Mouse (Mus musculus) liver, embryonic 14.5 days (tissue): ENCODE data around the gene Atp6ap1. TPM values are rescaled to one million over a fixed set of nuclear protein-coding genes. Genes with fewer than 3 reads are reported as not detected.

Experiments
- ATAC-seq: fragments of 200-750 bp; cut with Nextera tagmentation; 2 replicates; pipeline ENCODE4 v1.8.0; 2017; ENCODE audit warnings: moderate number of reproducible peaks, mild to moderate bottlenecking, moderate library complexity; ENCODE audit not compliant: insufficient read depth
- DNase-seq, 3 experiments: peaks; one replicate each; pipeline ENCODE4 v3.0.0-alpha.2; 2012 to 2013; ENCODE audit warnings: low read depth in 3 of 3, low spot score in 3 of 3
- H3K27ac ChIP-seq: fragments of 300-500 bp; sonication (generic); 2 replicates; pipeline ENCODE4 v1.5.1; 2014; ENCODE audit warnings: moderate library complexity, mild to moderate bottlenecking, control low read depth, inconsistent platforms
- H3K27me3 ChIP-seq: fragments of 300-500 bp; sonication (generic); 2 replicates; pipeline ENCODE4 v1.6.1; 2014; ENCODE audit warnings: mild to moderate bottlenecking, low read length, moderate library complexity; ENCODE audit not compliant: control insufficient read depth, insufficient read depth
- H3K36me3 ChIP-seq: fragments of 300-500 bp; sonication (generic); replicated peaks from 2 replicates; pipeline ENCODE4 v1.6.1; 2014; ENCODE audit warnings: low read depth; ENCODE audit not compliant: control insufficient read depth, insufficient read depth
- H3K4me1 ChIP-seq, 2 experiments: fragments of 200-500 bp in 1 of 2; fragments of 300-500 bp in 1 of 2; sonication (generic) in 1 of 2; replicated peaks; 2 replicates each; pipeline ENCODE4 v1.6.1; 2012 to 2014; ENCODE audit warnings: antibody characterized with exemption in 1 of 2, inconsistent platforms in 1 of 2, low read length in 1 of 2; ENCODE audit not compliant: control insufficient read depth in 2 of 2, insufficient read depth in 2 of 2
- H3K4me2 ChIP-seq: fragments of 300-500 bp; sonication (generic); 2 replicates; pipeline ENCODE4 v1.6.1; 2014; ENCODE audit warnings: low read depth, mild to moderate bottlenecking, control low read depth, moderate library complexity
- H3K4me3 ChIP-seq, 2 experiments: fragments of 200-500 bp in 1 of 2; fragments of 300-500 bp in 1 of 2; sonication (generic) in 1 of 2; 2 replicates each; pipeline ENCODE4 v1.5.1; 2012 to 2014; ENCODE audit warnings: low read depth in 2 of 2, low read length in 2 of 2, mild to moderate bottlenecking in 2 of 2, control low read depth in 1 of 2, inconsistent platforms in 1 of 2, moderate library complexity in 1 of 2; ENCODE audit not compliant: insufficient read depth in 1 of 2
- H3K9ac ChIP-seq: fragments of 300-500 bp; sonication (generic); replicated peaks from 2 replicates; pipeline ENCODE4 v1.6.1; 2014; ENCODE audit warnings: mild to moderate bottlenecking, control low read depth, moderate library complexity
- H3K9me3 ChIP-seq: fragments of 300-500 bp; sonication (generic); 2 replicates; pipeline ENCODE4 v1.6.1; 2016; ENCODE audit warnings: low read length, mixed read lengths; ENCODE audit not compliant: control insufficient read depth
- CTCF ChIP-seq: IDR thresholded peaks from 2 replicates; pipeline ENCODE4 v1.5.1; 2016; ENCODE audit warnings: antibody characterized with exemption, low read depth, control low read depth
- EP300 ChIP-seq: IDR thresholded peaks from 2 replicates; pipeline ENCODE4 v1.6.1; 2016; ENCODE audit warnings: antibody characterized with exemption, low read depth
- WGBS: fragments of 180-500 bp; shearing (Covaris S2); extraction: QIAGEN DNeasy Blood & Tissue Kit; methylation state at CpG from one replicate; pipeline ENCODE4 v1.1.7; 2014; ENCODE audit not compliant: insufficient replicate concordance; 5-methylcytosine and 5-hydroxymethylcytosine counted together
- polyA plus RNA-seq, 2 experiments: library from polyadenylated mRNA; depleted of rRNA in 1 of 2; stranded (reverse) in 1 of 2; unstranded in 1 of 2; fragments of >200 nt; fragmentation: Nextera tagmentation in 1 of 2; extraction: Ambion mirVana in 1 of 2; gene quantifications; 2 replicates each; pipeline versions ENCODE4 v1.2.1 to v1.2.3; 2012 to 2014

The Atp6ap1 gene
- 64.7 and 69.6 TPM in 2 replicates for polyA plus RNA-seq (2012; rRNA removed)
- polyA plus RNA-seq (2014; fragmentation: Nextera tagmentation; extraction: Ambion mirVana) = 54.1 and 60.6 TPM in 2 replicates

GRCm38 (mm10) chrX:74296538-74297448 lies at the start of gene Atp6ap1:
TSS of gene Atp6ap1 (plus strand) at chrX:74297097.
- no peaks in the 10 kb centered on the region for H3K27me3 ChIP-seq
- H3K9me3 ChIP-seq = no peaks in the 10 kb centered on the region
- peaks cover 0 to 13% of the 10 kb centered on the region in 2 experiments; a peak in 2 of 4 replicates for H3K4me1 ChIP-seq
- TF ChIP-seq CTCF = no peak
- no peak for TF ChIP-seq EP300
- peak within 1 kb of the TSS; percentile 82 for H3K4me2 ChIP-seq
- peak; percentile 90 for DNase-seq
- H3K36me3 ChIP-seq = peaks cover 9% of the 10 kb centered on the region
- peak; percentile 94 for ATAC-seq
- H3K9ac ChIP-seq = peak within 1 kb of the TSS; percentile 85
- H3K4me3 ChIP-seq = peak within 1 kb of the TSS; percentile 75 to 78
- WGBS = 7% methylated on average over 37 of the region's 37 CpGs
- H3K27ac ChIP-seq = peak within 1 kb of the TSS; percentile 70

DNA sequence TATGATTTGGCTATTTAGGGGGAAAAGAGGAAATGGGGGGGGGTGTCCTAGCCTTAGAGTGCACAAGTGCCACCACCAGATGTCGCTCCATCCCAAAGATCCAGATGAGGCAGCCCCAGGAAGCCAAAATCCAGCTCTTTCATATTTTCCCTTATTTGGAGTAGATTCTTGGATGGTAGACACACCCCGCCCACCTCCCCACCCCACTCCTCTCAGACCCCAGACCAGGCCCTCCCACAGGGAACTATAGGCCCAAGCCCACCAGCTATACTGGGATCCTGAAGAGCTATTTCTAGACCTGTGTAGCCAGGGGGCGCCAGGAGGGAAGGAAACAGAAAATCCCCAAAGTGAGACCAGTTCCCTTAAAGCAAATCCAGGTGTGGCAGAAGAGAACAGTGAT lies 48.2 kb upstream of the Atp6ap1 start:
- Histone ChIP-seq H3K27ac (no peak overlapping the region), H3K4me2 (no peak overlapping the region; the same call in 1 of the 2 replicates), H3K9ac (no peak overlapping the region), H3K4me1 (peaks cover 7 to 14% of the 10 kb centered on the region in 2 experiments), H3K36me3 (no peaks in the 10 kb centered on the region), H3K27me3 (no peaks in the 10 kb centered on the region; the same call in 1 of the 2 replicates), H3K4me3 (0 out of 4 replicates have a peak overlapping the region, but pooled peaks of 1 of the 2 experiments have one; percentile 59), H3K9me3 (no peaks in the 10 kb centered on the region)
- ATAC-seq (no peak), DNase-seq (peak in 1 of 3 experiments; percentile 36)
- TF ChIP-seq CTCF (peak; percentile 70), EP300 (no peak)
- 6% methylated on average over 3 of the region's 3 CpGs for WGBS

- WGBS = 16% methylated on average over 38 of the region's 38 CpGs
- H3K9me3 ChIP-seq = no peaks in the 10 kb centered on the region
- TF ChIP-seq CTCF (peak; percentile 36), EP300 (no peak)
- H3K4me1 ChIP-seq = peaks cover 0 to 5% of the 10 kb centered on the region in 2 experiments; a peak in 3 of 4 replicates
- H3K36me3 ChIP-seq = no peaks in the 10 kb centered on the region
- H3K9ac ChIP-seq = peak within 1 kb of the TSS; percentile 12; the same call in 1 of the 2 replicates
- ATAC-seq (no peak), DNase-seq (no peak)
- H3K27me3 ChIP-seq = no peaks in the 10 kb centered on the region; the same call in 1 of the 2 replicates
- peak within 1 kb of the TSS; percentile 52 for H3K4me2 ChIP-seq
- no peak within 1 kb of the TSS for H3K27ac ChIP-seq
- H3K4me3 ChIP-seq = peak within 1 kb of the TSS; percentile 44 to 59
These were observed 47.3 kb upstream of the Atp6ap1 start, which contains the start of gene Flna for GRCm38 (mm10) chrX:74249615-74250014. TSS of gene Flna (minus strand) at chrX:74249820.

GRCm38 (mm10) chrX:74254153-74254887 lies 42.6 kb upstream of the Atp6ap1 start, which contains the start of gene Emd:
TSS of gene Emd (plus strand) at chrX:74254687.
- H3K9ac ChIP-seq = peak within 1 kb of the TSS; percentile 78
- no peaks in the 10 kb centered on the region; the same call in 1 of the 2 replicates for H3K36me3 ChIP-seq
- peaks cover 0 to 5% of the 10 kb centered on the region in 2 experiments; a peak in 2 of 4 replicates for H3K4me1 ChIP-seq
- peak within 1 kb of the TSS; percentile 82 for H3K27ac ChIP-seq
- no peaks in the 10 kb centered on the region; the same call in 1 of the 2 replicates for H3K27me3 ChIP-seq
- H3K4me2 ChIP-seq = peak within 1 kb of the TSS; percentile 57
- no peaks in the 10 kb centered on the region for H3K9me3 ChIP-seq
- ATAC-seq (peak; percentile 98), DNase-seq (peak; percentile 84 to 89 (median 86))
- peak within 1 kb of the TSS; percentile 74 for H3K4me3 ChIP-seq
- TF ChIP-seq EP300 (peak; percentile 41; the same call in 1 of the 2 replicates), CTCF (no peak)
- WGBS = 16% methylated on average over 39 of the region's 39 CpGs
